Mouse (Mus musculus) bone marrow, adult 2 months (tissue): ENCODE results near the gene B230219D22Rik.

Experiments used
- CTCF ChIP-seq: fragments of 200-500 bp; IDR thresholded peaks from 2 replicates; pipeline ENCODE4 v1.5.1; 2011; ENCODE audit warnings: low read length, control low read depth; ENCODE audit not compliant: control insufficient read depth, insufficient read depth
- POLR2A ChIP-seq: fragments of 200-500 bp; IDR thresholded peaks from 2 replicates; pipeline ENCODE4 v1.6.1; 2011; ENCODE audit warnings: low read depth, mild to moderate bottlenecking, control low read depth, low read length, borderline replicate concordance; ENCODE audit not compliant: control insufficient read depth

GRCm38 (mm10) chr13:55672711-55673110 lies 20.2 kb upstream of the B230219D22Rik start:
- no peak for TF ChIP-seq POLR2A
- no peak for TF ChIP-seq CTCF
